Mouse (Mus musculus): ENCODE measurements around the gene 2210408I21Rik.
"Not testable (repeated sequence)": the region's sequence is repeated elsewhere in the genome, so short reads cannot be mapped to it uniquely, and the experiment has no call there.

2210408I21Rik gene

DNA sequence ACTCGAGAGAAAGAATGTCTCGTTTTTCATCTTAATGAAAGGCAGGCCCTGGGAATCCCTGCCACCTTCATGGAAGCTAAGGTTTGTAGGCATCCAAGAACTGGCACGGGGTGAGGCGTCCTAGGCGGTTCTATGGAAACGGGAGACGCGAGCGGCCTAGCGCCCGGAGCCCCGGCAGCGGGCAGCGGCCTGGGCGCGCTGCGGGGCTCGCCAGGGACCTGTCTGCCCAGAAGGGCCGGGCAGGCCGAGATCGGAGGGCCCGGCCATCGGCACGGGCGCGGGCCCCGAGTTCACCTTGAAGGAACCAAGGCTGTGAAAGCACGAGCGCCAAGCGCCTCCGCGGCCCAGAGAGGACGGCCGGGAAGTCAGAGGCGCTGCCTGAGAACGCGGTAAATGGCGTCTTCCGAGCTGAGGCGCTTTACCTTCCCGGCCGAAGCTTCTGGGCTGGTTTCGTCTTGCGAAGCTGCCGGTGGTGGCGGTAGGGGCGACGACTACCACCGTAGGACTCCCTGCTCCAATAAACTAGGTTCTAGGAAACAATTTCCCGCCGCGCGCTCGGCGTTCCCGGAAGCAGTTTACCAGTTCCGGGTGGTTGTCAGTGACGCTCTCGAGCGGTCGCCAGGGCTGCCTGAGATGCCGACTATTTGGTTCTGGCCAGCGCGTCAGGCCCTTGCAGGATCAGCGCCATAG is at the start of gene 2210408I21Rik, which contains the start of gene Slf1:
2210408I21Rik (plus strand) TSS at position 610 of the 690 bp plus-strand sequence.
Slf1 (minus strand) TSS at position 543 of the 690 bp plus-strand sequence.
- in situ Hi-C loops (cut with MseI, MboI), result no loop called here

DNA sequence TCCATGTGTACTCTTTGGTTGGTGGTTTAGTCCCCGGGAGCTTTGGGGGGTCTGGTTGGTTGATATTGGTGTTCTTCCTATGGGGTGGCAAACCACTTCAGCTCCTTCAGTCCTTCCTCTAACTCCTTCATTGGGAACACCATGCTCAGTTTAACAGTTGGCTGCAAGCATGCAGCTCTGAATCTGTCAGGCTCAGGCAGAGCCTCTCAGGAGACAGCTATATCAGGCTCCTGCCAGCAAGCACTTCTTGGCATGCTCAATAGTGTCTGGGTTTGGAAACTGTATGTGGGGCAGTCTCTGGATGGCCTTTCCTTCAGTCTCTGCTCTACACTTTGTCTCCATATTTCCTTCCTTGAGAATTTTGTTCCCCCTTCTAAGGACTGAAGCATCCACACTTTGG is 42.5 kb upstream of the 2210408I21Rik start:
- in situ Hi-C loops (cut with MseI, MboI), result not testable (repeated sequence)

DNA sequence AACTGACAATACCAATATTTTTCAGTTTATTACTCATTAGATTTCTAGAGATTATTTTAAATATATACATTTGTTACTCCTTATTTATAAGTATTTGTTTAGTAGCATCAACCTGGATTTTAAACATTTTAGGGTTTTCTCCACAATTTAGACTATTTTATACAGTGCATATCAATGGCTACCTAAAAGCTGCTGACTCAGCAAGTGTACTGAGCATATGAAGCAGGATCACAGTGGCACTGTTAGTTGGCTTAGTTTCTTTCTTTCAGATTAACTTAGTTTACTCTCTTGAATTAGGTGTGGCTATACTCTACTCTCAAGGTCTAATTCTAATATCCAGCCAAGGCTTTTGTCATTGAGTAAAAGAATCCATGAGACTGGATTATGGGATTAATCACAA is 27.6 kb upstream of the 2210408I21Rik start:
- in situ Hi-C loops (cut with MseI, MboI), result no loop called here

DNA sequence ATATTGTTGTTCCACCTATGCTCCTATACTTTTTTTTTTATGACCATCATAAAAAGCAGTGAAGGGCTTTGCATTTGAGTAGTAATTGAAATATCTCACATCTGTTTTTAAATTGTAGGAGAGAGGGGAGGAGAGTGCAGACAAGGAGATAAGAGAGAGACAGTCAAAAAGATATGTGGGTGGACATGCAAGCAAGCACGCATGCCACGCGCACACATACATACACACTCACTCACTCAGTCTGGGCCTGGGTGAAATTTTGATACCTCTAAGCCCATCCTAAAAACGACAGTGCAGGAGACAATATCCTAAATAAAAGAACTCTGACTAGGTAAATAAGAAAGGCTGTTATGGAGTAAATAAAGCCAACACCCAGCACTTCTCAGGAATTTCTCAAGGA is 16.6 kb upstream of the 2210408I21Rik start:
- in situ Hi-C loops (cut with MseI, MboI), result no loop called here

DNA sequence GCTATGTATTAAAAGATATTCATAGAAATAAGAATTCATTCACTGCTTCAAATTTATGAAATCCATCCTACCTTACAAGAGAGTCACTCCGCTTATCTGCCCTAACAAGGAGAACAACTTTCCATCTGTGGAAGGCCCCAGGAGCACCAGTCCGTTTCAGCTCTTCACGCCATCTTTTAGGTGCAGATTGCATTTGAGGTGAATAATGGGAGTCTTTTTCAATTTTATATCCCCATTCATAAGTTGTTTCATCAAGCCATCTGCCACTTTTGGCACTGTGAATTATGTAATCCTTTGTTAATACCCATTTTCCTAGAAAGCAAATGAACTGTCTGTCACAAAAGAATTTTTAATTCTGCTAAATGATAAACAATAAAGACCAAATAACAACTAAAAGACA is 10.2 kb upstream of the 2210408I21Rik start:
- in situ Hi-C loops (cut with MseI, MboI), result no loop called here

DNA sequence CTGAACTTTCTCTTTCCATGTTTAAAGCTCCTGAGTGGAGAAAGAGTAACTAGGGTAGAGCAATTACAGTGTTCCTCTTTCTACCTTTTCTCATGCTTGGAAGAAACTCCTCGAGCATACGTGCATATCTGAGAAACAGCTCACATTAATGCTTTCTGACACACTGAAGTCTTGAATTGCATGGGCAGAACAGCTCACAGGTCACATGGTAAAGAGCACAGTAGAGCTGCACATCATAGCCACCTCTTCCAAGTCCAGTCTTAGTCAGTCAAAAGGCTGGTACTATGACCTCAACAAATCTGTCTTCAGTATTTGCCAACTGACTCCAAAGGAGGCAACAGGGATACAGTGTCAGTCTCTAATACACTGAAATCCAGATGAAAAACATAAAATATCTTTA is 7.1 kb upstream of the 2210408I21Rik start:
- in situ Hi-C loops (cut with MseI, MboI), result no loop called here

DNA sequence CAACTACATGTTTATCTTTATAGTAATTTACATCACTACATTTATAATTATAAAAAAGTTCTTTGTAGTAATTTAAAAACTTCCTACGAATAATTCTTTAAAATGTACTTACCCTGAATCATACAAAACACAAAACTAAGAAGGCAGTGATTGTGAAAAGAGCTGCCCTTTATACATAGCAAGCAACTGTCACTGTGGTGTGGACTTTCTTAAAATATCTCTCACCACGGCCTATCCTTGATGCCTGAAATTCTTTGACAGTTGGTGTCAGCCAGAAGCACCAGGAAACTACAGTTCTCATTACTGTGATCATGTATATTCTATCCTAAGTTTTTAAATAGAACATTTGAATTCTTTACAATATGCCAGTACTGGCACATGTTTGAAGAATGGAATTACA is 4.2 kb upstream of the 2210408I21Rik start:
- in situ Hi-C loops (cut with MseI, MboI), result no loop called here

DNA sequence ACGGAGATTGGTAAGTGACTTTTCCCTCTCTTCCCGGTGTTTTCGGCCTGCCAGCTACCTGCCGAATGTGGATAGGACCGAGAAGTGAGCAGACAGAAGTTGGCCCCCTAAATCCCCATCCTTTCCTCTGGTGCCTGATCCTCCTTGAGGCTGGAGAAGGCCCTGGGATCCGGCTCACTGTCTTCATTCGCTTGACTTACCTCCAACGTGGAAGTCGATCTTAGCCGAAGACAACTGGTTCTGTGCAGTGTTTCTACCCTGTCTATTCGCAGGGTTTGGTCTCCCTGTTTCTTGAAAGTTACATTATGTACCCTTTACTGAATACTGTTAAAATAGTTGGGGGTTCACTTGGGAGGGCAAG is 261 bp downstream of the 2210408I21Rik start:
- in situ Hi-C loops (cut with MseI, MboI), result no loop called here

DNA sequence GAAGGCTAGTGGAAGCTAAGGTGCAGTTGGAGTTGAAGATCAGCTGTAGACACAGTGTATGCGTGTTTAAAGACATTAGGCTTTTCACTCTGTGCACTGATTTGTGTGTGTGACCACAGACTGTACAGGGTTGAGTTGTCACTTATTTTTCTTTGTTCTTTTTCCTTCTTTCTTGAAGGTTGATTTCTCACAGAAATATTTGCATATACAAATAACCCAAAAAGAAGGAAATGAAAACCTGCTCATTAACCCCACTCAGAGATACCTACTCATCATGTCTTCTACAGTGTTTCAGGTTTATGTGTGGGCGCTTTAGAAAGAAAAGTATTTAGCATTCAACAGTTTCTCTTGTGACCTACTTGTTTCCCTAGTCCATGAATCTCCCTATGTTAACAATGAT is 5.5 kb downstream of the 2210408I21Rik start:
- in situ Hi-C loops (cut with MseI, MboI), result no loop called here

DNA sequence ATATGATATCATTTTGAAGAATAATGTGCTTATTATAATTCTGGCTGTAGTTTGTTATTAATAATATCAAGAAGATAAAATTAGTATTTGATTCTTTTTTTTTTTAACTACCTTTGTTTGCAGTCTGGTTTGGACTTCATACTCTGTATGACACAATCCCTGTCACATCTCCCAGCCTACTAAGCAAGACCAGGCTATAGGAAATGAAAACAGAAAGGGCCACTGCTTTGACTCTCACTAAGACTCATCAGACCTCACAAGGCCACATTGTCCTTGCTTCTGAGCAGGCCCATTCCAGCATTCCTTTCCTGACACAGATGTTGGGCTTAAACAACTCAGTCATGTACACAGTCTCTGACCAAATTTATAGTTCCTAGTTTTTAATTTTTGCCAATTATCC is 42.6 kb downstream of the 2210408I21Rik start:
- in situ Hi-C loops (cut with MseI, MboI), result no loop called here

DNA sequence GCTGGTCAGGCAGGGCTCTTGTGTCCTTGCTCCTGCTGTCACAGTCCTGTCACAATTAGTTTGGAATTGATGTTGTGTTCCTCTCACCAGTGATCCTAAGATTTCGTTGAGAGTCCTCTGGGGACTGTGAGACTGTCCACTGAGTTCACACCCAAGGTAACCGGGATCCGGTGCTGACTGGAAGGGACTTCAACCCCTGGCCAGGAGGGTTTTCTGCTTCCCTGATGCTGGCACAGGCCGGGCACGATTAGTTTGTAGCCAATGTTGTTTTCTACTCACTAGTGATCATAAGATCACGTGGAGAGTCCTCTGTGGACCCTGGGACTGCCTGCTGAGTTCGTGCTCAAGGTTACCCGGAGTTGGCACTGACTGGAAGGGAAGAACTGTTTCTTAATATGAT is 55.3 kb downstream of the 2210408I21Rik start:
- in situ Hi-C loops (cut with MseI, MboI), result no loop called here

DNA sequence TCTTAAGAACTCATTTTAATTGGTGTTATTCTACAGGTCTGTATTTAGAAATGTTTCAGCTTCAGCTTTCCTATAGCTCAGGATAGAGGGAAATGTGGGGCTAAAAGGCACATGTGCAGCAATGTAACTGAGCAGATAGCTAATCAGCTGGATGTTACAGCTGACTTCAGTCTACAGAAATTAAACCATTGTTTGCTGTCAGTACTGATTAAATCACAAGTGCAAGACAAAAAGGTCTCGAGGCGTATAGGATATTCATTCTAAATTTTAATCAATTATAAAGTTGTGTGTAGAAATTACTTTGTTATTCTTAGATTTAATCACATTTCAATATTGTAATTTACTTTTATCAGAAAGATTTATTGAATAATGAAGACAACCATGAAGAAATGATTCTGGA is 56.9 kb downstream of the 2210408I21Rik start:
- in situ Hi-C loops (cut with MseI, MboI), result no loop called here

DNA sequence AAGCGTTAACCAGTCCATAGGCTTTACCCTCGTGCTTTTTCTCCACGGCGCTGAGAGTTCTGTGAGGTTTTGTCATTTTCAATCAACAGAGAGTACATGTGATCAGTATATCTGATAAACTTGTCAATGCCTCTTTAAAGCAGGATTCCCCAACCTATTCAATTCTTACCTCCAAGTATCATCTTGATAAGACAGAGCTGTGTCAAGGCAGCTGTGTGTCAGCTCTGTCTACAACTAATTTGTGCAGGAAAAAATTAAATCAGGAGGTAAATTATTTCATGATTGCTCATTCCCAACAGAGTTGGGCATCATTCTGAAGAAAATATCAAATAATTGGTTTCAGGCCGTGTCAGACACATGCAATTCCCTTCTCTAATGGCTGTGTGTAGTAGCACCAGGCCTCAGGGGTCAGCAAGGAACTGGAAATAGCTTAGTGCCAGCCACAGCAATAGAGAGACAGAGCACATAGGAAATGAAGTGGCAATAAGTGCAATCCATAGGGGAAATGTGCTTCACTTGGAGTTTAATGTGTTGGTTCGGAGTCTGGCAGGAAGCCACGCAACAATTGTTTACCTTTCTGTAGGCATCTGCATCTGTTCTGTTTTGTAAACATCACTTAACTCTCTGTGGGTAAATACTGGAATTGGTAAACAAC is 73.6 kb downstream of the 2210408I21Rik start:
- in situ Hi-C loops (cut with MseI, MboI), result no loop called here

DNA sequence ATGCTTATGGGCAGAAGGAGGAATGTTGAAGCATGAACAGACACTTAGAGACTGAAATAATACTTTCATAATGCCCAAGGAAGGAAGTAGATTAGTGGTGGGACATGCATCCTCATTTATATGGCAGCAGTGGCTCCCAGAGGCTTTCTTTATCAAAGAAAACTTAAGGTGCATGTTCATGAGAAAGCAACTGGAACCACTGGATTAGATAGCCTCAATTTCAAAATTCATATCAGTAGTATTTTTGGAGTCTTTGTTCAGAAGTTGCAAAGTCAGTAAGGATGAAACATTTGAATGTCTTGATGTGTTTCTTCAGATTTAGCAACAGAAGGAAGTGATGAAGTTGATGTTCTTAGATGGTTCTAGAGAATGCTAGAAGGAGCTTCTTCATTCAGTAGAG is 77.9 kb downstream of the 2210408I21Rik start:
- in situ Hi-C loops (cut with MseI, MboI), result no loop called here

DNA sequence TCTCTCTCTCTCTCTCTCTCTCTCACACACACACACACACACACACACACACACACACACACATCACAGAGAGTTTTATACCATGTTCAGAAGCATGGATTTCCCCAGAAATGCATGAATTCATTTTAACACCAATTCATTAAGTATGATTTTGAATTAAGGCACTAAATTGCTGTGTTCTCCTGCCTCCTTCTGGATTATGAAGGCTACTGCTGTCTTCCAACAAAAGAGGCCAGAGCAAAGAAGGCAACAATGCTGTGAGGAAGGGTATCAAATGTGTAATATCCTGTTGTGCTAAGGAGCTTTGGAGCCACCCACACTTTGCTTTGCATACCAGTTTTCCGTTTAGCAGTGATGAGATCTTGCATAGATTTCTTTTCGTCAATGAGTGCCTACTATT is 80.1 kb downstream of the 2210408I21Rik start:
- in situ Hi-C loops (cut with MseI, MboI), result no loop called here

DNA sequence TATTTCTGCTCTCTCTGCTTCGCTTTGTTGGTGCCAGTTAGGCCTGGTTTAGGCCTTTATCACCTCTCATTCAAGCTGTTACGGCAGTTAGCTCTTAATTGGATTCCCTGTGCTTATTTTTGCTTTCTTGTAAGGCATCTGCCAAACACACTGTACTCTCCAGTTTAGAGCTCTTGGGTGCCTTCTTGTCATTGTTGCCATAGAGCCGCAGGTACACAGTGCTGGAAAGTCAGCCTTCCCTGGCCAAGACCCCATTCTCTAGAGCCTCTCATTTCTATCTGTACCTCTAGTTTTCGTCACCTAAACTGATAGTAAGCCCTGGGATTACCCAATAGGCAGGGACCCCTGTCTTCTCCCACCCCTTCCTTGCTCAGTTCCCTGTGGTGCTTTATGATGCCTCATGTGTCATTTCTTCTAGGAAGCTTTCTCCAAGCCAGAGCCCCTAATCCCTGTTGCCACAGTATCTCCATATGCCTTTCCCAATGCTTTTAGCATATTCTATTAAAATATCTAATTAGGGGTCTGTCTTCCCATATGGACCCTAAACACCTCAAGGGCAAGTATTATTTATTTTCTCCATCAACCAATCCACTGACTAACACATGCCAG is 82.4 kb downstream of the 2210408I21Rik start:
- in situ Hi-C loops (cut with MseI, MboI), result no loop called here

DNA sequence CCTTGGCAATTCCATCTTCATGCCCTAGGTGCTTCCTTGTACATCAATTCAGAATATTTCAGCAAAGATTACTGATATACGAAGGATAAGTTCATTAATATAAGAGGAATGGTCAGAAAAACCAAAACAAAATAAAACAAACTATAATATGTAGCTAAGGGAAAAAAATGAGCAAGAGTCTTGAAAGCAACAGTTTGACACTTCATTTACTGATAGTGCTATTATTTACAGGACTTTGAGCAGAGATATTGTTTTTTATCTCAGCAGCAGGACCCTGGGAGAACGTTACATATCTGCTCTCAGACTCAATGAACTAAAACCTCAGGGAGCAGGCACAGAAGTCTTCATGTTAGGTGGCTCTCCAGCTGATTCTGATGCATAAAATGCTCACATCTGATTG is 85.7 kb downstream of the 2210408I21Rik start:
- in situ Hi-C loops (cut with MseI, MboI), result no loop called here

DNA sequence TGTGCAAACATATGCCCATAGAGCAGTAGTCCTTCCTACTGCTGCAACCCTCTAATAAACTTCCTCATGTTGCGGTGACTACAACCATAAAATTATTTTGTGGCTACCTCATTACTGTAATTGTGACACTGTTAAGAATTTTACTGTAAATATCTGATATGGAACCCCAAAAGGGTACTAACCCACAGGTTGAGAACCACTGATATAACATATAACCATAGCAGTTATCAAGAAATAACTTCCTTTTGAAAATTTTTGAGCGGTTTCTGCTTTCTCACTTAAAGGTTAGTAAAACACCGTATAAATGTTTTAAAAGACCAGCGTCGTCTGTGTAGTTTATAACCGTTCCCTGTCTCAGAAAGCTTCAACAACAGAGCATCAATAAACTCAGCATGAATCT is 121.2 kb downstream of the 2210408I21Rik start:
- in situ Hi-C loops (cut with MseI, MboI), result no loop called here

DNA sequence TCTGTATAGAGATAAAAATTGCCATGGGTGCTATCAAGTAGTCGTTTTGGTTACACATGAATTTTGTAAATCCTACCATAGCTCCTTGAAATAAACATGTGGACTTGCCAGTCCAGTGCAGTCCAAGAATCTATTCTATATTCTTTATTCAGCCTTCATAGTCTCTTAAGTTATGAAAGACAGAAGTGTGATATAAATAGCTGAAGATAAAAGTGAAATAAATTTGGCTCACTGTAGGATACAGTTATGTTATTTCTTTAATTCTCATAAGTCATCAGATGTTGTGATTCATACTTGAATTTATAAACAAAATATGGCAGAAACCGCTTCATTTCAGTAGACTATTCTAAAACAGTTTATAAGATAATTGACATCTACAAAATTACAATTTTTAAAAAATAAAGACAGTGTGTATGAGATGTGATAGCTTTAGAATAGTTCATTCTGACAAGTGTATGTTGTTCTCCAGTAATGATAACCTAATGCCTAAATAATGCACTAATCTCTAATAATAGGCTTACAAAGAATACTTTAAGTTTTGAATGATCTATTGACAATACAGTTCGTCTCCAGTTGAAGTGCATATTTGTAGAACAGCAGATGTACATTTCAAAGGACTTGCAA is 127.5 kb downstream of the 2210408I21Rik start:
- in situ Hi-C loops (cut with MseI, MboI), result no loop called here

DNA sequence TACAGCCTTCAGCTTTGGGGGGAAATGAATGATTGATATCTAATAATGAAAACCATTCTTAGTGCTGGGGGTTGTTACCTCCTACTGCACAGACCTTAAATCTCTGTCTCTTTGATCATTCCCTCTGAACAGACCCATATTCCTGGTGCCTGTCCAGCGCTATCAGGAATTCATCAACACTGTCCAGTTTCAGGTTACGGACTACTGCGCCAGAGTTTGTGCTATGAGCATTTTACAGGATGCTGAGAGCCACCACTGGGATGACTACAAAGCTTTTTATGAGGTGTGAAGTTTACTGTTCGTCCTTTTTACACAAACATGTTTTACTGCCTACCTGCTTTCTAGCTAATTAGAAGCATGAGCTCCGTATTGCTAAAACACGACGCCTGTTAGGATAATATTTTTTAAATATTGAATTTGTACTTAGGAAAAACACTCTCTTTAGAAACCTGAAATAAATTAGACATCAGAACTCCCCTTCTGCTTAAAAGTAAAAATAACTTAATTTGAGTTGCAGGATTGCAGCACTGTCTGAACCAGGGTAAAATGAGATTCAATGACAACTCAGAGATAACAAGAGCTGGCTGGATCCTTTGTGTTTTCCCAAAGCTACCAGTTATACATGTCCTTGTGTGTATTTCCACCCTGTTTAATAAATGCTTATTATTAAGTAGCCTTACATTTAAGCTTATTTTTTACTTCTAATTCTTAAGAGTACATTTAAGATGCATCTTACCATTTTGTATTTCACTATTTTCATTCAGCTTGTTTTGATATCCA is 128.2 kb downstream of the 2210408I21Rik start:
- in situ Hi-C loops (cut with MseI, MboI), result no loop called here

DNA sequence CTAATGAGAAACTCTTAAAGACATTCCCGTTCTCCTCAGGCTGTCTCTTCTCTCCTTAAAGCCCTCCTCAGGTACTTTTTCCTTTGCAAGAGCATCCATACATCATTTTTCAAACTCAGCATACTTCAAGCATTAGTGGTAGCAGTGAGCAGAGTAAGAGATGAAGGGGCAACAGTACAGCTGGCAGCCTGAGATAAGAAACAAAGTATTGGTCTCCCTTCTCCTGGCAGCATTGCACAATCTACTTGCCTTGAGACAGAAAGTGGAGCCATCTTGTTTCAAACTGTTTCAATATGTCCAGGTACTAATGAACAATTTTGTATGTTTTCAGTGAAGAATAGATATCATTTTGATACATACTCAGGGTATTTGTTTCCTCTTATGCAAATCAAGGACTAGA is 129.1 kb downstream of the 2210408I21Rik start:
- in situ Hi-C loops (cut with MseI, MboI), result no loop called here
